Mouse (Mus musculus) erythroblast, embryonic 14.5 days (primary cell): ENCODE results near the gene P4ha2. TPM values are rescaled to one million over a fixed set of nuclear protein-coding genes. Genes with fewer than 3 reads are reported as not detected.

Source experiments
- H3K27me3 ChIP-seq: 2 replicates; pipeline ENCODE4 v1.6.1; 2012; ENCODE audit warnings: inconsistent platforms; ENCODE audit not compliant: control insufficient read depth
- H3K36me3 ChIP-seq: 2 replicates; pipeline ENCODE4 v1.6.1; 2012; ENCODE audit warnings: mild to moderate bottlenecking, inconsistent platforms; ENCODE audit not compliant: control insufficient read depth
- H3K4me1 ChIP-seq: 2 replicates; pipeline ENCODE4 v1.6.1; 2012; ENCODE audit warnings: inconsistent platforms; ENCODE audit not compliant: control insufficient read depth
- H3K4me3 ChIP-seq: replicated peaks from 2 replicates; pipeline ENCODE3; 2012; ENCODE audit warnings: moderate library complexity, mild to moderate bottlenecking, inconsistent platforms
- H3K9me3 ChIP-seq: 2 replicates; pipeline ENCODE4 v1.6.1; 2012; ENCODE audit warnings: low read length, inconsistent platforms, mixed read lengths; ENCODE audit not compliant: control insufficient read depth
- GATA1 ChIP-seq: IDR thresholded peaks from 2 replicates; pipeline ENCODE4 v1.6.1; 2012; ENCODE audit warnings: low read length, inconsistent platforms, mixed read lengths
- TAL1 ChIP-seq: IDR thresholded peaks from 3 replicates; pipeline ENCODE4 v1.6.1; 2012; ENCODE audit warnings: low read length, inconsistent platforms, mixed read lengths
- polyA plus RNA-seq: library from polyadenylated mRNA; stranded (reverse); fragments of >175 nt; gene quantifications from 2 replicates; pipeline ENCODE4 v1.2.3, GENCODE M21; 2012

The P4ha2 gene
- polyA plus RNA-seq, 1 experiment = not detected

DNA sequence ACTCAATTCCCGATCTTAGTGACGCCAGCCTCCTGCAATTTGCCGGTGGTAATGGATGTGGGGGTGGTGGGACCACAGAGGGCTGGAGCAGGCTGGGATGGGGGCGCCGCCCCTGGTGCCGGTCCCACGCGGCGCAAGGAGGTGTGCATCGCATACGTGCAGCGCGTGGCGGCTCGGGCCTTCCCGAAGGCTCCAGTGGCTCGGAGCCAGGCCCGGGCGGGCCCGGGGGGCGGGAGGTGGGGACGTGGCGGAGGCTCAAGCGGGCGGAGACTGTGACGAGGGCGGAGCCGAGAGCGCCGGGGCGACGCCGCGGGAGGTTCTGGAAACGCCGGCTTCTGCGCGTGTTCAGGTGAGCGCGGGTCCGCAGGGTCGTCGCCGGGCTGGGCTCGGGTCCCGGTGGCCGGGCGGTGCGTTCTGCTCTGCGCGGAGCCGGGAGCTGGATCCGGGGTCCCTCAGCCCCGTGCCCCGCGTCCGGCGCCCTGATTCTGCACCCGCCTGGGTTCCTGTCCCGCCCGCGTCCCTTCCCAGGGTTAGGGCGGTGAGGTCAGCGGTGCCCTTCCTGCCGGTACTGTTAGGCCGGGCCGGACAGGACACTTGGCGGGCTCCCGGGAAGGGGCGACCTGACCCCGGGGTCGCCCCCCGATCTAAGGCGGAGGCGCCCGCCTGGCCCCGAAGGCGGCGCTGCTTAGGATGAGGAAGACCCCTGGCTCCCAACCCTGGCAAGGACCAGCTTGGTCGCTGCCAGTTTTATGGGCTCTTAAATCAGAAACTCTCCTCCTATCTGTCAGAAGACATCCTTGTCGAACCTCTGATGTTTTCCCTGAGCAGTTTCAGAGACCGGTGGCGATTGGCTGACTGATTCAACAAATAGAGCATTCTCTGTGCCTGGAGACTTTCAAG, 1.0 kb downstream of the P4ha2 start:
- Histone ChIP-seq H3K27me3 (peaks cover 46% of the 10 kb centered on the region), H3K36me3 (no peaks in the 10 kb centered on the region), H3K4me3 (peak overlapping the region; percentile 49), H3K9me3 (no peaks in the 10 kb centered on the region), H3K4me1 (peaks cover 5% of the 10 kb centered on the region)
- TF ChIP-seq GATA1 (no peak), TAL1 (no peak)

DNA sequence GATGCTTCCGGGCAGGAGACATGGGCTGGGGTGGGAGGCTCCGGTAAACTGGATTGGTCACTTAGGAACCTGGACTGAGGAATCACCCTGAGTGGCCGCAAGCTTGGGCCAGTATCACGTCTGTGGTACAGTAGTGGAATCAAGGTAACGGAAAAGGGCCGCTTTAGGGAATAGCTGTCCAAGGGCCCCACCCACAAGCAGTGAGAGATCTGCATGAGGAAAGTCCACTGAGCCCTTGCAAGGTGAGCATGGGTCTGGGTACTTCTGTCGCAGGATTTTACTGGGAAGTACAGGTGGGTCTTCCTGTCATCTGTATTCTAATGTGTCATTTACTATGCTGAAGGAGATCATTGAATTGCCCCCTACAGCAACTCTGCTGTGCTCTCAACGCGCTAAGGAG, 1.8 kb downstream of the P4ha2 start:
- peaks cover 5% of the 10 kb centered on the region for H3K4me1 ChIP-seq
- no peak overlapping the region for H3K4me3 ChIP-seq
- no peak for TF ChIP-seq GATA1
- TF ChIP-seq TAL1 = no peak
- H3K36me3 ChIP-seq = no peaks in the 10 kb centered on the region
- no peaks in the 10 kb centered on the region for H3K9me3 ChIP-seq
- peaks cover 46% of the 10 kb centered on the region for H3K27me3 ChIP-seq

- Histone ChIP-seq H3K36me3 (no peaks in the 10 kb centered on the region), H3K4me3 (no peak overlapping the region), H3K9me3 (no peaks in the 10 kb centered on the region), H3K4me1 (peaks cover 5% of the 10 kb centered on the region), H3K27me3 (peaks cover 46% of the 10 kb centered on the region)
- TF ChIP-seq TAL1 = no peak
- TF ChIP-seq GATA1 = no peak
These were observed 3.0 kb downstream of the P4ha2 start for GRCm38 (mm10) chr11:54102706-54103449.

GRCm38 (mm10) chr11:54105011-54105410, 5.1 kb downstream of the P4ha2 start:
- Histone ChIP-seq H3K4me3 (no peak overlapping the region), H3K4me1 (peaks cover 5% of the 10 kb centered on the region), H3K9me3 (no peaks in the 10 kb centered on the region), H3K36me3 (no peaks in the 10 kb centered on the region), H3K27me3 (peaks cover 34% of the 10 kb centered on the region)
- TF ChIP-seq TAL1 (no peak), GATA1 (no peak)

DNA sequence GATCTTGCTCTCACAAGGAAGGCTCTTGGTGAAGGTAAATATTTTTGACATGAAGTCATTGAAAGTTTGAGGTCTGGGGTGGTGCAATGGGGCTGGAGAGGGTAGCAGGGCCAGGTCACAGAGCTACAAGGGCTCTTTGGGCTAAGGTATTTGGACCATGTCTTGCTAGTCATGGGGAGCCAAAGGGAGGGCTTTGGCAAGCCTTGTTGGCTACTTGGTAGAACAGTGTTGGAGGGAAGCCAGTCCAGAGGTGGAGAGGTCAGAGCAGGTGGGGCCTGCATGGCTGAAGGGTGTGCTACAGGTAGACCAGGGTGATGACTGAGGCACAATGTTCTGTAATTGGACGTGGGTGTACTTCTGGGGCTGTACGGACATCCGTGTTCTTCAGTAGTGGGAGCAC, 6.8 kb downstream of the P4ha2 start:
- no peak overlapping the region for H3K4me3 ChIP-seq
- H3K27me3 ChIP-seq = peaks cover 17% of the 10 kb centered on the region
- no peak for TF ChIP-seq TAL1
- H3K4me1 ChIP-seq = no peaks in the 10 kb centered on the region
- H3K9me3 ChIP-seq = no peaks in the 10 kb centered on the region
- H3K36me3 ChIP-seq = no peaks in the 10 kb centered on the region

GRCm38 (mm10) chr11:54107239-54107638, 7.3 kb downstream of the P4ha2 start:
- Histone ChIP-seq H3K36me3 (no peaks in the 10 kb centered on the region), H3K9me3 (no peaks in the 10 kb centered on the region), H3K4me3 (no peak overlapping the region), H3K4me1 (no peaks in the 10 kb centered on the region), H3K27me3 (peaks cover 12% of the 10 kb centered on the region)
- no peak for TF ChIP-seq TAL1
- no peak for TF ChIP-seq GATA1

- TF ChIP-seq GATA1 (no peak), TAL1 (no peak)
These were observed 8.2 kb downstream of the P4ha2 start for GRCm38 (mm10) chr11:54108131-54108530.

GRCm38 (mm10) chr11:54108894-54109293, 9.0 kb downstream of the P4ha2 start:
- no peaks in the 10 kb centered on the region for H3K9me3 ChIP-seq
- no peaks in the 10 kb centered on the region for H3K36me3 ChIP-seq
- TF ChIP-seq TAL1 (no peak), GATA1 (no peak)
- no peaks in the 10 kb centered on the region for H3K27me3 ChIP-seq
- no peak overlapping the region for H3K4me3 ChIP-seq
- no peaks in the 10 kb centered on the region; the same call in 1 of the 2 replicates for H3K4me1 ChIP-seq

More at GRCm38 (mm10) chr11:54108131-54108530, 8.2 kb downstream of the P4ha2 start:
- H3K4me1 ChIP-seq = no peaks in the 10 kb centered on the region; the same call in 1 of the 2 replicates
- H3K27me3 ChIP-seq = peaks cover 4% of the 10 kb centered on the region
- no peaks in the 10 kb centered on the region for H3K36me3 ChIP-seq
- no peak overlapping the region for H3K4me3 ChIP-seq
- no peaks in the 10 kb centered on the region for H3K9me3 ChIP-seq

DNA sequence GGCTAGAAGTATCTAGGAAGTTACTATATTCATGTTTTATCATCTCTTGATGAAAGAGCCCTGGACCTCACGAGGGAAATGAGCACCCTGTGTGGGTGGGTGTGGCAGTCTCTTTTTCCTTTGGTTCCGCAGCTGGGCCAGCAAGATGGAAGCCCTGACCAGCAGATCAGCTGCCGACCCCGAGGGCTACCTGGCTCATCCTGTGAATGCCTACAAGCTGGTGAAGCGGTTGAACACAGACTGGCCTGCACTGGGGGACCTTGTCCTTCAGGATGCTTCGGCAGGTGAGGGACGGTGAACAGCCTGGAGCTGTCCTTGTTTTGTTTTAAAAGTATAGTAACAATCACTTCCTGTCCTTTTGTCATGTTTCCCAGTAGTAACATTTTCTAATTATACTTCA, 11.4 kb downstream of the P4ha2 start:
- H3K9me3 ChIP-seq = no peaks in the 10 kb centered on the region
- no peak overlapping the region for H3K4me3 ChIP-seq
- TF ChIP-seq GATA1 = no peak
- no peak for TF ChIP-seq TAL1
- H3K36me3 ChIP-seq = no peaks in the 10 kb centered on the region
- no peaks in the 10 kb centered on the region for H3K27me3 ChIP-seq
- no peaks in the 10 kb centered on the region; the same call in 1 of the 2 replicates for H3K4me1 ChIP-seq
